Mouse (Mus musculus) forebrain, postnatal 0 days (tissue): ENCODE results near the gene Ndufv3. TPM values are rescaled to one million over a fixed set of nuclear protein-coding genes. Genes with fewer than 3 reads are reported as not detected.

Experiments used
- ATAC-seq: fragments of 200-750 bp; cut with Nextera tagmentation; 2 replicates; pipeline ENCODE4 v1.8.0; 2017; ENCODE audit warnings: mild to moderate bottlenecking, moderate library complexity
- DNase-seq: peaks from one replicate; pipeline ENCODE4 v3.0.0-alpha.2; 2015
- H3K27ac ChIP-seq: fragments of 300-500 bp; sonication (generic); 2 replicates; pipeline ENCODE4 v1.5.1; 2014; ENCODE audit warnings: low read depth, mild to moderate bottlenecking, antibody characterized with exemption, low read length, moderate library complexity, mixed read lengths
- H3K27me3 ChIP-seq: fragments of 300-500 bp; sonication (generic); 2 replicates; pipeline ENCODE4 v1.6.1; 2014; ENCODE audit warnings: mild to moderate bottlenecking, low read length, mixed read lengths; ENCODE audit not compliant: insufficient read depth
- H3K36me3 ChIP-seq: fragments of 300-500 bp; sonication (generic); 2 replicates; pipeline ENCODE4 v1.6.1; 2014; ENCODE audit warnings: mild to moderate bottlenecking, moderate library complexity; ENCODE audit not compliant: insufficient read depth
- H3K4me1 ChIP-seq: fragments of 300-500 bp; sonication (generic); 2 replicates; pipeline ENCODE4 v1.6.1; 2014; ENCODE audit warnings: antibody characterized with exemption; ENCODE audit not compliant: insufficient read depth
- H3K4me2 ChIP-seq: fragments of 300-500 bp; sonication (generic); 2 replicates; pipeline ENCODE4 v1.6.1; 2014; ENCODE audit warnings: low read depth, mild to moderate bottlenecking, moderate library complexity
- H3K4me3 ChIP-seq: fragments of 300-500 bp; sonication (generic); 2 replicates; pipeline ENCODE4 v1.5.1; 2014; ENCODE audit warnings: low read depth, low read length, mixed read lengths
- H3K9ac ChIP-seq: fragments of 300-500 bp; sonication (generic); 2 replicates; pipeline ENCODE4 v1.6.1; 2014; ENCODE audit warnings: mild to moderate bottlenecking
- H3K9me3 ChIP-seq: fragments of 300-500 bp; sonication (generic); 2 replicates; pipeline ENCODE4 v1.6.1; 2016; ENCODE audit warnings: low read length
- CTCF ChIP-seq: sonication (generic); IDR thresholded peaks from 2 replicates; pipeline ENCODE4 v1.5.1; 2016; ENCODE audit warnings: antibody characterized with exemption, control low read depth, low read depth
- WGBS: fragments of 180-500 bp; shearing (Covaris S2); extraction: QIAGEN DNeasy Blood & Tissue Kit; methylation state at CpG from one replicate; pipeline ENCODE4 v1.1.7; 2014; 5-methylcytosine and 5-hydroxymethylcytosine counted together
- polyA plus RNA-seq: library from polyadenylated mRNA; unstranded; fragments of >200 nt; fragmentation: Nextera tagmentation; extraction: Ambion mirVana; gene quantifications from 2 replicates; pipeline ENCODE4 v1.2.1, GENCODE M21; 2015
- total RNA-seq: library from RNA; depleted of rRNA; stranded (reverse); fragments of >200 nt; gene quantifications from 2 replicates; pipeline ENCODE4 v1.2.3, GENCODE M21; 2014; rRNA removed

Gene Ndufv3
- 337 and 459 TPM in 2 replicates for total RNA-seq
- 500 and 583 TPM in 2 replicates for polyA plus RNA-seq

DNA sequence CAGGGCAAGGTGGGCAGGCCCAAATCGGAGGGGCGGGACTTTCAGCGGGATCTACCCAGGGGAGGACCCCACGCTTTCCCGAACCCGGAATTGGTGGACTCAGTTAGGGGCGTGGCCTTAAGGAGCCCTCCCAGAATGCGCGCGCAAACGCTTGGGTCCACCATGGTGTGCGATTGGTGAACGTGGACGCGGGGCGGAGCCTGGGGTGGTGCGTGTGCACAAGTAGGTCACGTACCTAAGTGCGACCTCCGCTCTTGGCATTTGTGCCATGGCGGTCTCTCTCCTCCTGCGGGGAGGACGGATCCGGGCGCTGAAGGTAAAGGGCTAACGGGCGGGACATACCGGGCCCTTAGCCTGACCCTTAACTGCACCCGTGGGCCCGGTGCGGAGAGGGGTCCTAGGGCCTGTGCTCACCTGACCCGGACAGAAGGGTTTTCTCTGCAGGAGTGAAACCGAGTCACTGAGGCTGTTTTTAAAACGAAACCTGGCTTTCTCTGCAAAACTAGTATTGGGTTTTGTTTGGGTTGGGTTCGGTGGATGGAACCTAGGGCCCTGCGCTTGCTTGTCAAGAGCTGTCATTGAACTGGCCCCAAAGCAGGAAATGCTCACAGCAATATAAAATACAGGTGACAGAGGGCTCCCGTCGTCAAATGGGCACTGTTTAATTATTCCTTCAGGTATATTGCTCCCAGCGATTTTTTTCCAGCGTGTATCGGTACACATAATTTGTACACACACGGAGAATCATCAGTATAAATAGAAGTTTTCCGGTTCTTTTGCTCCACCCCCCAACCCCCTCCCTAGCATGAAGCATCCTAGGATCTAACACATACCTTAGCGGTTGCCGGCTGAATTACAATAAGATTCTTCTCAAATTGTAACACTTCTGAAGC lies at the start of gene Ndufv3, which contains the start of gene Wdr4:
Gene Ndufv3 (plus strand): TSS at position 170 of the 893 bp plus-strand sequence.
Gene Wdr4 (minus strand): TSS at position 35 of the 893 bp plus-strand sequence.
- peak within 1 kb of the TSS; percentile 69 for H3K4me3 ChIP-seq

DNA sequence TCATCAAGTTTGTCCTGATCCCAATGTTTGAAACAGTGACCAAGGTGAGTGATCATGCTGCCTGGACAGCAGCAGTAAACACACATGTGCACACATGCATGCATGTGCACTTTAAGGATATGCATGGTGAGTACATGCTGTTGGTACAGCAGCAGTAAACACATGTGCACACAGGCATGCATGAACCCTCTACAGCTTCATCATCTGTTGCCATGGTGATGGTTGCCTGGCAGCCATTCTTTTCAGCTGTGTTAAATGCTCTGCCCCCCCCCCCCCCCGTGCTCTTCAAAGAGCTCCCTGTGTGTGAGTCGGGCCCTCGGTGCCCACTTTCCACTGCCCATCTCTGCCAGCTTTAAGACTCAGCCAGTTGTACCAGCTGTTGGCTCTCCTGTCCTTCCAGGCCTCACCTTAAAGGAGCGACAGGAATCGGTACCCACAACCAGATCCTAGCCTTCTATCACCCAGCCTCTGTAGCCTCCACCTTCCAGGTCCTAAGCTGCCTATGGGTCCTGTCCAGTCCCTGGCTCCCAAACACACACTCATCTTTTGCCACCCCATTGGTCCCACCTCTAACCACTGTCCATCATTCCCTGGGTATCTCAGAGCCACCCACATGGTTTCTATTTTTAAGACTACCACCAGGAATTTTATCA lies 49.0 kb upstream of the Ndufv3 start:
- 37% methylated on average over 5 of the region's 5 CpGs for WGBS
- TF ChIP-seq CTCF: no peak
- Histone ChIP-seq H3K9me3 (no peaks in the 10 kb centered on the region), H3K4me1 (no peaks in the 10 kb centered on the region), H3K9ac (no peak overlapping the region), H3K4me2 (no peak overlapping the region), H3K27me3 (no peaks in the 10 kb centered on the region), H3K4me3 (no peak overlapping the region), H3K36me3 (peaks cover 76% of the 10 kb centered on the region), H3K27ac (peak overlapping the region; percentile 35; the same call in 1 of the 2 replicates)
- ATAC-seq (peak; percentile 89), DNase-seq (peak; percentile 74)

More for the DNA sequence above, at the start of gene Ndufv3, which contains the start of gene Wdr4:
- DNase-seq (peak; percentile 100), ATAC-seq (peak; percentile 98)
- Histone ChIP-seq H3K9me3 (no peaks in the 10 kb centered on the region), H3K36me3 (no peaks in the 10 kb centered on the region), H3K4me1 (peaks cover 17% of the 10 kb centered on the region), H3K4me2 (peak within 1 kb of the TSS; percentile 69), H3K9ac (peak within 1 kb of the TSS; percentile 67), H3K27me3 (no peaks in the 10 kb centered on the region), H3K27ac (peak within 1 kb of the TSS; percentile 74; the same call in 1 of the 2 replicates)
- WGBS: 2% methylated on average over 45 of the region's 45 CpGs
- peak; percentile 28; the same call in 1 of the 2 replicates for TF ChIP-seq CTCF

DNA sequence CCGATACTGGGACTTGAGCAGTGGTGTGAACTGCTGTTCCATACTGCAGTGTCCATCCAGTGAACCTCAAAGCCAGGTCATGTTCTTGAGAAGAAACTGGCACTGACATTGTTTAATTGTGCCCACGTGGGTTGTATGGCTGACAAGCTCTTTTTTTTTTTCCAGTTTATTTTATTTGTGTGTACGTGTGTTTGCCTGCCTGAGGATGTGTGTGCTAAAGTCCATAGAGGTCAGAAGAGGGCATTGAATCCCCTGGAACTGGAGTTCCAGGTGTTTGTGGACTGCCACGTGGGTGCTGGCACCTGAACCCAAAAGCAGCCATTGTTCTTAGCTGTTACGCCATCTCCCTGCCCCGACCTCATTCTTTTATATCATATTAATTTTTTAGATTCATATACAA lies 45.5 kb upstream of the Ndufv3 start:
- ATAC-seq (no peak), DNase-seq (no peak)
- Histone ChIP-seq H3K27ac (no peak overlapping the region), H3K4me3 (no peak overlapping the region), H3K36me3 (peaks cover 60% of the 10 kb centered on the region), H3K9ac (no peak overlapping the region), H3K9me3 (no peaks in the 10 kb centered on the region), H3K27me3 (no peaks in the 10 kb centered on the region), H3K4me2 (no peak overlapping the region), H3K4me1 (no peaks in the 10 kb centered on the region)
- no peak for TF ChIP-seq CTCF
- WGBS: 82% methylated on average over 6 of the region's 6 CpGs

DNA sequence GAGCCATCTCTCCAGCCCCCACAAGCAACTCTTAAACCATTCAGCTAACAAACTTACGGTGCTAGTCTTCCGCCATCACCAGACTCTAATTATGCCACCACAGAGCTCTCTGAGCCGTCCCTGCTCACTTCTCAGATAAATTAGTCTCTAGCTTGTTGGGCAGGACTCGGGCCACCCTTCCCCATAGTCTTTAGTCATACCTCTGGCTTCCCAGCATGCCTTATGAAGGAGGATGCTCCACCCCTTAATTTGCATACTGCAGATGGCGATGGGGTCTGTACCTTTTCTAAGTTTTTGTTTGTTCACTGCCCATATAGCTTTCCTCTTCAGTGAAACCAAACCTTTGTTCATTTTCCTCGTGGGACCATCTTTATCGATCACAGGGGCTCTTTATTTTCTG lies 41.3 kb upstream of the Ndufv3 start:
- H3K36me3 ChIP-seq: peaks cover 26% of the 10 kb centered on the region
- H3K9me3 ChIP-seq: no peaks in the 10 kb centered on the region
- WGBS: 70% methylated on average over 7 of the region's 7 CpGs
- no peak overlapping the region for H3K9ac ChIP-seq
- no peak for TF ChIP-seq CTCF
- ATAC-seq (no peak), DNase-seq (no peak)
- H3K27me3 ChIP-seq: no peaks in the 10 kb centered on the region
- no peak overlapping the region for H3K4me3 ChIP-seq
- no peaks in the 10 kb centered on the region for H3K4me1 ChIP-seq
- no peak overlapping the region for H3K27ac ChIP-seq
- no peak overlapping the region for H3K4me2 ChIP-seq

DNA sequence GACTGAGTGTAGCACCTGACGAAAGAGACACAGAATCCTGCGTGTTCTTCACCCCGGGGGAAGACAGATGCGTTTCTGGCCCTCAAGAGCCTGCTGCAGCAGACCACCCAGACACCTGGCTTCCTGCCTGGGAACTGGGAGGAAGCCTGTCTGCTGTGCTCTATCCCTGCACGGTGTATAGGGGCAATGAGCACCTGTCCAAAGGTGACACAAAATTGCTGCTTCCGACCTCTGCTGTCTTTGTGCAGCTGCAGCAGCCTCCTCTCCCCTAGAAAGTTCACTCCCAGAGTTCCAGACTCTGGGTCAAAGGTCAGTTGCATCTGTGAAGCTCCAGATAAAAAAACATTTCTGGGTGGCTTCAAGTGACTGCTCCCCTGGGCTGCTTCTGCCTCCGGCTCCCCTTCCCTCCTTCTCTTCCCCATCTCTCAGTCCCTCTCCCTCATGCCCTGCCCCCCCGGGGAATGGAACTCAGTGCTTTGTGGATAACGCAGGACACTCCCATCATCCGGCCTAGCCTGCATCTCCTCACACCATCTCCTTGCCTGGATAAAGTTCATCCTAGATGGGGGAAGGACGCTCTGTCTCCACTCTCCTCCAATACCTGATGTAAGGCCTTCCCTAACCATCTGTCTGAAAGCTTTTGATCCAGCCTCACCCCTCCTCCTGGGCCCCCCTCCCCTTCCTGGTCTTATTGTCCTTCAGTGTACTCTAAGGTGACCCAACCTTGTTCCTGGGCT lies 40.6 kb upstream of the Ndufv3 start:
- TF ChIP-seq CTCF: no peak
- Histone ChIP-seq H3K4me1 (no peaks in the 10 kb centered on the region), H3K9ac (no peak overlapping the region), H3K27ac (no peak overlapping the region), H3K27me3 (no peaks in the 10 kb centered on the region), H3K4me2 (no peak overlapping the region), H3K9me3 (no peaks in the 10 kb centered on the region), H3K4me3 (no peak overlapping the region), H3K36me3 (peaks cover 19% of the 10 kb centered on the region)
- 63% methylated on average over 11 of the region's 11 CpGs for WGBS
- ATAC-seq (no peak), DNase-seq (no peak)

DNA sequence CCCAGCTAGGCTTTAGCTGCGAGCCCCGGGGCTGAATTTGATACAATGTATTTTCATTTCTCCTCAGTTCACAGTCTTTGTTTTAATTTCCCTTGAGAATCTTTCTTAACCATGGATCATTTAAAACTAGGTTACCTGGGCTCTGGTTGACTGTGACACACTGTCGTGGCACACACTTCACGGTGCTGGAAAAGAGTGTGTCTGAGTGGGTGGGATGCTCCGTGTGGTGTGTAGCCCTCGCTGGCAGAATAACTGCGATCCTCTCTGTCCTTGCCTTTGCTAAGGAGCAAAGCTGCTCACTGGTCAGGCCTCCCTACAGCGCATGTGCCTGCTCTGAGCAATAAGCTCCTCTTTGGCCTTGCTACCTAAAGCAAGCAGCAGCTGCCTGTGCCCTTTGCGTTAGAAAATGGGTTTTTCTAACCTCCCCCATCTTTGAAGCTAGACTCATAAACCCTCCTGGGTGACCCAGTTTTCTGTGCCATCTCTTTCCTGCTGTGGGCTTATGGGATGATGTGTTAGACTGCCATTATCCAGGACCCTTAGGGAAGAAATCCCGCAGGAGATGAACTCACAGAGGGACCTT lies 33.2 kb upstream of the Ndufv3 start:
- Histone ChIP-seq H3K9me3 (no peaks in the 10 kb centered on the region), H3K27me3 (no peaks in the 10 kb centered on the region), H3K4me3 (no peak overlapping the region), H3K9ac (no peak overlapping the region), H3K27ac (no peak overlapping the region), H3K4me2 (no peak overlapping the region), H3K4me1 (no peaks in the 10 kb centered on the region), H3K36me3 (no peaks in the 10 kb centered on the region)
- no peak for TF ChIP-seq CTCF
- peak; percentile 32 for ATAC-seq
- no peak for DNase-seq
- 58% methylated on average over 10 of the region's 10 CpGs for WGBS
